Mouse (Mus musculus): Measurements from ENCODE around the gene Erc2.

Gene Erc2

DNA sequence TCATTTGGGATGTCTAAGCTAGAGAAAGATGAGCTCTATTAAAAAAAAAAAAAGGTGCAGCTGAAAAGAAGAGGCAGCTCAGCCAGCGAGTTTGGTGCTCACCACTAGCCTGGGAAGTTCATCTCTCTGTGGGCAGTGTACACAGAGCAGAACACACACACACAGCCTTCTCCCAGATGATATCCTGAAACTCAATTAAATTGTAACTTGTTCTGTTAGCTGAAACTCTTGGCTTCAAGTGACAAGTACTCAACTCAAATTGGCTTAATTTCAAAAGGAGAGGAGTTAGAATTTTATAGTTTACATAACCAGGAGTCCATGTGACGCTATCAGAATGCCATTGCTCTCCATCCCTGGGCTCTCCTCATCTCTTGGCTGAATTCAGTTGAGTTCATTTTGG lies 804.4 kb downstream of the Erc2 start:
- in situ Hi-C loops (cut with MseI, MboI), result no loop called here

DNA sequence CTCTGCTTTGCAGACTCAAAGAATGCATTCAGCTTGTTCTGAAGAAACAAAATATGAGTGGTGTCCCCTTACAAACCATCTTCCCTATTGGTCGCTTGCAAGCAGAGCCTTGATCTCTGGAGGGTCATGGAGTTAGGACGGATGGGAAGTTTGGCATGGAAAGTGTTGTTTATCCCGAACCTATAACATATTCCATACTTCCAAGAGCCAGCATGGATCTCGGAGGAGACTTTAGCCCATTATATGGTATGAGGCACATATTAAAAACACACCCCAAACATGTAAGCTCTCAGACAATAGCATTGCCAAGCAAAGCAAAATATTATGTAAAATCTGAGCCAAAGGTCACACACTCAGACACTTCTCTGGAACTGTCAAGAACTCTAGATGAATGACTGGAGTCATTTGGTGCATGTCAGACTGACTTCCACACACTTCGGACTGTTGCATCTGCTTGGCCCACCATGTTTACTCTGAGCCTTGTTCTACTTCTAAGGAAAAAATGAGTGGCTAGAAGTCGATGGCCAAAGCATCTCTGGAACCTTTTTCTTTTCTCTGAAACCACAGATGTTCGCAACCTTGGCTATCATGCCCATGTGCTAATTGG lies 809.6 kb downstream of the Erc2 start:
- in situ Hi-C loops (cut with MseI, MboI), result no loop called here

DNA sequence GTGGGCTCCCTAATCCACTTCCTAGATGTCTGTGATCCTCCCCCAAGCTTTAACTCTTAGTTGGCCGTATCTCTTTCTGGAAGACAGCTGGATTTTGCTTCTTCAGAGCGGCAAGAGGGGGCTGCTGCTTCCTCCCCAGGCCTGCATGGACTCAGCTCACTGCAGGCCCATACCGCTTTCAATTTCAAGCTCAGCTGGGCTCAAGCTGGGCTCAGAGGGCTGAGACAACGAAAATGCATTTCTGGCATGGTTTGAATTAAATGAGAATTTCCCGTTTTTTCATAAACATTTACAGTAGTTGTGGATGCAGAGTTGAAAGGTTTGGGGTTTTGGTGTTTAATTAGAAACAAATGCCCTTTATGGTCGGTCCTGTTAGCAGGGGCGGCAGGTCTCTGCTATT lies 812.8 kb downstream of the Erc2 start:
- in situ Hi-C loops (cut with MseI, MboI), result no loop called here

DNA sequence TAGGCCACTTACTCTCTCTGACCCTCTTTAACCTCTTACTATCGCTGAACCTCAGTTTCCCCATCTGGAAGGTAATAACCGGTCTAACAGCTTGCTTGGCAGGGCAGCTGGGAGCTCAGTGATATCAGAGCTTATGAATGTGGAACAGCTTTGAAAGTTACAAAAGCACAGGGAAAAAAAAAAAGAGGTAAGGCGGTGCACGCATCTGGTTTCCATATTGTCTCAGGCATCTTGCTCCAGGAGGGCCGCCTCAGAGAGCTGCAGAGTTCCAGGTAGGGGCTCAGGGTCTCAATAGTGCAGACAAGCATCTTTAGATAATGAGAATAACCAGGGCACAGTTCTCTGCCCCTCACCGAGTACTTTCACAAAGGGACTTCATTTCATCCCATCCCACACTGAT lies 816.9 kb downstream of the Erc2 start:
- in situ Hi-C loops (cut with MseI, MboI), result no loop called here

DNA sequence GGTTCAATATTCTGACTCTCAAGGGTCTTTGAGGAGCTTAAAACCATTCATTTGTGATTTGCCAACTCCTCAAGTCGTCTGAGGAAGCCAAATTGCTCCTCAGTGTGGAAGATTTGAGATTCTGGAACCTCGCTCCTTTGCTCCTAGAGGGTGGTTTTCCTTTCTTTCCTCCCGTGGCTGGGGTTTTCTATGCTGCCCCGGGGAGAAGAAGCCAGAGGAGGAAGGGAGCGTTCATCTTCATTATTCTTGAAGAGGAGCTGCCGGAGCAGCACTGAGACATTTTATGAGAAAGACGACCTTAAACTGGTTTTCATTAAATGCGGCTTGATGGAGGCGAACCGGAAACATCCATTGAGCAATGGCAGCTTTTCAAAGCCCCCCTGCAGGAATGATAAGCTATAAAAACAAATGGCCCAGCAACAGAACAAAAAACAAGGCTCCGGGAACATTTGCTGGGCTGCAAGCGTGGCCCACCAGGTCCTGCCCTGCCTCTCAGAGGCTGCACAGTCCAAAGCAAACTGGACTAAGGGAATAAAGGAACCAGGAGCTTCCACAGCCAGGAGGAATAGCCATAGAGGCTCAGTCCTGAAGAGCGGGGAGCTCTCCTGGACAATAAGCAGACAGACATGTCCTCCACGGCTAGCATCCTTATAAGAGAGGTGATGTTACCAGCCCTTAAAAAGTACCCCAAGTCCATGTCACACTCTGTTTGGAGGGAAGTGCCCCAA lies 819.2 kb downstream of the Erc2 start:
- in situ Hi-C loops (cut with MseI, MboI), result no loop called here

DNA sequence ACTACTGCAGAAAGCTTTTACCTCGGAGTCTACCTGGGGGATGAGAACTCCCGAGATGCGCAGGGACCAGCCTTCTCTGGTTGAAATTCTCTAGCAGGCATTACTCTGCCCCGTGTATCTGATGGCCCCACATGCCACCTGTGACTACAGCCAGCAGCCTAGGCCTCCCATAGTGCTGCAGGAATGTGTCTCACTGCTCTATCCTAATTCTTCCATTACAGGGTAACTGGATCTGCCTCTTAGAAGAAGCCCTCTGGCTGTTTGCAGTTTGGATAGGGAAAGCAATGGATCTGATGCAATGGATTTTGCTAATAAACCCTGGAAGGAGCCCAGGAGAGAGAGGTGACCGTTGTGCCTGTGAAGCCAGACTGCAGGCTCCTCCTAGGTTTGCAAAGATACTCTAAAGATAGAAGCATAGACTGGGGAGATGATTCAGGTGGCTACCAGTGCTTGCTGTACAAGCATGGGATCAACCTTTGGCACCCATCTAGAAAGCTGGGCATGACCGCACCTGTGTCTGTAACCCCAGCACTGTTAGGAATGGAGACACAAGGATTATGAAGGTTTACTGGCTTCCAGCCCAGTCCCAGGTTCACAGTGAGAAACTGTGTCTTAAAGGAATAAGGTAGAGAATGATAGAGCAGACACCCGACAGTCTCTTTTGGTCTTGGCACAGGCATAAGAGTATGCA lies 821.2 kb downstream of the Erc2 start:
- in situ Hi-C loops (cut with MseI, MboI), result no loop called here

DNA sequence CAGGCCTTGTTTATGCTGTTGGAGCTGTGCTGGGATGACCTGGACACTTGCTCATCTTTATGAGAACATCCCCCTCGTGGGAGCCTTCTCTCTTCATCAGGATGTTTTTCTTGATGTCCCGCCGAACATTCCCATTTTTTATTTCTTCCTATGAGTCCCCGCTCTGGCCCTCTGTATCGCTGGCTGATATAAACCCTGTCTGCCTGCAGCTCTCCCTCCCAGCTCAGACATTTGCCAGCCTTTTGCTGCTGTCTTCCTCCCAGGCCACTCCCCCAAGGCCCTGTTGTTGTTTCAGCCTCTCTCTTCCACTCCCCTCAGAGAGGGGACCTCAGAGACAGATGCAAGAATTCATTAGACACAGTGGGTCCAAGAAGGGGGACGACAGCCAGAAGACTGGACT lies 823.5 kb downstream of the Erc2 start:
- in situ Hi-C loops (cut with MseI, MboI), result no loop called here

DNA sequence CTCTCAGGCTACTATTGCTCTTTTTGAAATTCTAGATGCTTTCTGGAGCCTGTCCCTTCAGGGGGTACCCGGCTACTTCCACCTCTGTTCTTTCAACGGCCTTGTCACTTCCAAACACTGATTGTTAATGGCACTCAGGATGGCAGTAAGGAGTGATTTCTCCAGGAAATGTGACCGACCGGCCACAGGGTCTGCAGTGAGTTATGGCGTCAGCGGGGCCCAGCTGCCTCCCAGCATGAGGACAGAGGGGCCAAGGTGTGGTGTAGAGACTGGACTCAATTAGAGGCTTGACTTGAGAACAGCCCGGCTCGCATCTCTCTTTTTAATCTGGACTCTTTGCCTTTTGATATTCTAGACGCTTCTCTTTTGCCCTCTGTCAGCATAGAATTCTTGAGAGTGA lies 829.5 kb downstream of the Erc2 start:
- in situ Hi-C loops (cut with MseI, MboI), result no loop called here

DNA sequence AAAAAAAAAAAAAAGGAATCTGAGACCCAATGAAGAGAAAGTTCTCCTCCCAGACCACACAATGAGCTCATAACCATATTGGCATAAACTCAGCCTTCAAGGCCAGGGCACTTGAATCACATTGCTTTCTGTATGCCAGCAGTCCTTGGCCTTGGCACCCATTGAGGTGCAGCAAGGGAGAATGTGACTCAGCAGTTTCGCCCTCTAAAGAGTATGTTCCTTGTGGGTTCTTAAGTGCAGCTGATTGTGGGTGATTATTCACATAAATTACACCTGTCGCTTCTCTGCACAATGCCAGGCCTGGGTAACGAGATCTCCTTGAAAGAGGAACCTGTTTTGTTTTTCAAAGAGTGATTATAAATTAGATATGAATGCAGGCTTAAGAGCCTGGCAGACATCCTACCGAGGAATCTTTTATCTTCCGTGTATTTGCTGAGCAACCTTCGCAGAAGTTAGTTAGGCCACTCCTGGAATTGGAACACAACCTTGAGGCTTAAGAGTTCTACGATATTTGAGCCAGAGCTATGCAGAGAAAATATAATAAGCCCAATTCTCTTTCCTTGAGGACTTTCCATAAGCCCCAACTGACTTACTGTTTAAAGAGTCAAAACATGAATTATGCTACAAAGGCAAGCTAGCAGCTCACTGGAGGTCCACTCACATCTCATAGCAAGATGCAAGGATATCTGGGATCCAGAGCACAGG lies 834.3 kb downstream of the Erc2 start:
- in situ Hi-C loops (cut with MseI, MboI), result no loop called here

DNA sequence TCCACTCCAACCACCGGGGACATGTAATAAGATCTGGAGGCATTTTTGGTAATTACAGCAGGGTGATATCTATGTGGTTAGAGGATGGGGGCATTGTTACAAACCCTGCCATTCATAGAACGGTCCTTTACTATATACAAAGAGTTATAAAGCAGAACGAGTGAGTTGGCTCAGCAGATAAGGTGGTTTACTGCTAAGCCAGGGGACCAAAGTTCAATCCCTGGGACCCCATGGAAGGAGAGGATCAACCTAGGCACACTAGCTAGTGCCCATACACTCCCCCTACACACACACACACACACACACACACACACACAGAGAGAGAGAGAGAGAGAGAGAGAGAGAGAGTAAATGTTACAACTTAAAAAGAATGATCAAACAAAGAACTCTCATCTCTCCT lies 835.2 kb downstream of the Erc2 start:
- in situ Hi-C loops (cut with MseI, MboI), result no loop called here

DNA sequence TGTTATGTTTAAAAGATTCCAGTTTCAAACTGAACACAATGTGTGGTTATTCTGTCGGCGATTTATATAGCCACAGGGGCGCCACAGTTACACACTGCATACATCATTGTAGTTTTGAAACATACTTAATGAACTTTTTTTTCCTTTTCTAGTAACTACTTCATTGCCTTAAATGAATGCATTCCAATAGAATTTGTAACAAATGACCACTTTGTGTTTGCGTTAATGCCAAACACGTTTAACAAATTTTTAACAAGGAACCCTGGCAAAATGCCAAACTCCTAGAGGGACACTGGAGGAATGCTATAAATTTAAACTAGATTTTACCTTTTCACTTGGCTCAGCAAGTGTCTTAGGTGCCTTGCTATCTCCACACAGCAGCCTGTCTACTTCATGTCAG lies 845.7 kb downstream of the Erc2 start:
- in situ Hi-C loops (cut with MseI, MboI), result no loop called here

DNA sequence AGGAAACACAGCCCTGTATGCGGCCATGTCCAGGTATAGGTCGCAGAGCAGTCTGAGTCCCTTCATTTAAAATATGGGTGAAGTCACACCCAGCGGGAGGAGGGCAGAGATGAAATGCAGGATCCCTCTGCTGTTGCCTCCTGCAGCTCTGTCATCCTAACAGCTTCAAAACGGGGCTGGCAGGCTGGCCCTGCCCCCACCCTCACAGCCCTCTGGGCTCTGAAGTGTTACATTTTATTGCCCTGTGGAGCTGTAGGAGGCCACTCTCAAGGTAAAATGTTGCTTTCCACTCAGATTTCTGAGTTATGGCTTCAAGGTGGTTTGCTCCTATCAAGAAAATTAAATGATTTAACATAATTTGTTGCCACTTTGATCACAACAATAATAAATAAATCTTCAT lies 847.5 kb downstream of the Erc2 start:
- in situ Hi-C loops (cut with MseI, MboI), result no loop called here

DNA sequence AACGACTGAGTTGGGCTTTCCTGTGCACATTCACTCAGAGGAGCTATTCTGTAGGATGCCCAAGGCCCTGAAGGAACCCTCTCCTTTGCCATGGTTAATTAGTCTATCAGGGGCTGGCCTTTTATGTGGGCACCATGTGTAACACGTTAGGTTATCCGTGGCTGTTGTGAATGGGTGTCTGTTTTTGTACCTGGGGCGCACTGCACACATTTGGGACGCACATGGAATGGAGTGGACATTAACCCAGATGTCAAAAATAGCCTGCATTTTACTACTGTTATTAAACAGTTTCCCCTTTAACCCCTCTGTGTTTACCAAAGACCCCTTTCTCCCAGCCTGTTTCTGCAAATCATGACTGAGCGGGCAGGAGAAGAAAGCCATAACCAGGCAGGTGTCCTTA lies 848.0 kb downstream of the Erc2 start:
- in situ Hi-C loops (cut with MseI, MboI), result no loop called here

DNA sequence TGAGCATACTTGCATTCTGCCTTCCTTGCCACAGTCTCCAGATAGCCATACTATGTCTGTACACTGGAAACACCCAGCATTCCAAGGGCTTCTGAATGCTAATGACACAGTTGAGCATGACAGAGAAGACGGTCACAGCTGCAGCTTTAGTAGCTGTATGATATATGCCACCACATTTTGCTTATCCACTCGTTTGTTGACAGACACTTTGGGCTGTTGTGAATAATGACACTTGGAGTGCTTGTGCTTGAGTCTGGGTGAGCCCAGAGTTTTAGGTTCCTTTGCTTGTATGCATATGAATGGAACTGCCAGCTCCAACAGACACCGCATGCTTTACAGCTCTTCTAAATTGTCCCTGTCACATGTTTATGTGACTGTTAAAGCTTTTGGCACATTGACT lies 852.8 kb downstream of the Erc2 start:
- in situ Hi-C loops (cut with MseI, MboI), result no loop called here

DNA sequence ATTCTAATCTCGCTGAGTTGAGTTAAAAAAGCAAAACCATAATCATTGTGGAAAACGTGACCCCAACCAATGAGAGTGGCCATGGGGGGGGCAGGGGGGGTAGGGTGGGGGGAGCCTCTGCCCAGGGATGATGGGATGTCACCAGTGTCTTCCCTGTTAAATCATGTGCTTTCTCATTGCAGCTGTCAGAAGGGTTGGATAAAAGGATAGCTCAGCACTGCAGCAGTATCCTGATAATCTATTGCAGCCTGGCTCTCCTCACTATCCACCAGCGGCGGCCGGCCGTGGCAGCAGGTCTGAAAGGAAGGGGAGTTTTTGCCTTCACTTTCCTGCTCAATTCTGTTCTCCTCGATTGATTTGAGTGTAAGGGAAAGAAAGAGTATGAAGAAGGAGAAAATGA lies 853.2 kb downstream of the Erc2 start:
- in situ Hi-C loops (cut with MseI, MboI), result no loop called here

DNA sequence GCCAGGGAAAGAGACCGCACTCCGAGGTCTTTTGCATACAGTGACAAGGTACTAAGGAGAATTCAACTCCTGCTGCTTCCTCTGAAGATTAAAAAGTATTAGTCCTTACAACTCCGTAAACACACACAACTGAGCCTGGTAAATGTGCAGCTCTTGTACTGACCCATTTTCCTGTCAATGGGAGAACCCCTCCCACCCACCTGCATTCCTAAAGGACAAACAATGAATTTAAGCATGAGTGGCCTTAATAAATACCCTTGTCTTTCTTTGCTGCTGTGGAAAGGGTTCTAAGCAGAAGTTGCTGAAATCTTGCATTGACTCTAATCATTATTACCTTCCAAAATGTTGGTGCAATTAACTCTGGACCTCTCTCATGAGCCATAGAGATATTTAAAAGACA lies 854.5 kb downstream of the Erc2 start:
- in situ Hi-C loops (cut with MseI, MboI), result no loop called here

DNA sequence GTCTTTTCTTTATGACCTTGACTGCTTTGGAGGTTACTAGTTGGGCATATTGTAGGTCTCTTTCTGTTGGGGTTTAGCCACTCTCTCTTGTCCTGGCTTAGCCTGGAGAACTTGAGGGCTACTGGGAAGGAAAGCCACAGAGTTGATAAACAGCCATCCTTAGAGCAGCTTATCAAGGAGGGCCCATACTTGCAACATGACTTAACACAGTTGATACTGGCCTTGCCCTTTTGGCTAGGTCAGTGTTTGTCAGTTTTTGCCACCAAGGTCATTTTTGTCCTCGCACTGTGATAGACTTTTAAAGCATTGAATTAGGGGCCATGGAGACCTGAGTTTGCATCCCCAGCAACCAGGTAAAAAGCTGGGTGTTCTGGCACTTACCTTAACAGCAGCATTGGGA lies 858.6 kb downstream of the Erc2 start:
- in situ Hi-C loops (cut with MseI, MboI), result no loop called here

DNA sequence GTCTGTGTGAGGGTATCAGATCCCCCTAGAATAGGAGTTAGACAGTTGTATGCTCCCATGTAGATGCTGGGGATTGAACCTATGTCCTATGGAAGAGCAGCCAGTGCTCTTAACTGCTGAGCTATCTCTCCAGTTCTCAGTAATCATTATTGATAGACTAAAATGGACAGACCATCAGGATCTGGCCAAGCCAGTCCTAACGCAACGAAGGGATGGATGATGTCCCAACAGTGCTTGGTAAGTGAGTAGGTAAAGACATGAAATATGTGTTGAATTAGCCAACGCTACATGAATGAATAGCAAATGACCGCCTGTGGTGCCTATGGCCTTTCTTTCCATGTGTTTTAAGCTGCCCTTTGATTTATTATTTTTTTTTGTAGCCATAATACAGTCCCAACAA lies 871.6 kb downstream of the Erc2 start:
- in situ Hi-C loops (cut with MseI, MboI), result no loop called here

DNA sequence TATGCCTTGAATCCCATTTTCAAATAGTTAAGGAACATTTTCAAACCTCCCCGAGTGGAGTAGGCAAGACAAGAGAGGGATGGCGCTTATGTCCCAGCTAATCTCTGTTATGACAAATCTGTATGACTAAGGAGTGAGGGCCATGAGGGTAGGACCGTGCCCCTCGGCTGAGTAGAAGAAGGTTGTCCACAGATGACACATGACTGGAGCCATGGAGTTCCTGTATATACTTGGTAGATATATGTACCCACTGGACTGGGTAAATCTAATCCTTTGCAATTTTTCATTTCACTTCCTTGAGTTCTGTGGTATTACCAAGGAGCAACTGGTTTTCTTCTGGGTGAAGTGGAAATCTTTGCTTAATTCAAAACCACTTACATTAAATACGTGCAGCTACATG lies 872.0 kb downstream of the Erc2 start:
- in situ Hi-C loops (cut with MseI, MboI), result no loop called here

DNA sequence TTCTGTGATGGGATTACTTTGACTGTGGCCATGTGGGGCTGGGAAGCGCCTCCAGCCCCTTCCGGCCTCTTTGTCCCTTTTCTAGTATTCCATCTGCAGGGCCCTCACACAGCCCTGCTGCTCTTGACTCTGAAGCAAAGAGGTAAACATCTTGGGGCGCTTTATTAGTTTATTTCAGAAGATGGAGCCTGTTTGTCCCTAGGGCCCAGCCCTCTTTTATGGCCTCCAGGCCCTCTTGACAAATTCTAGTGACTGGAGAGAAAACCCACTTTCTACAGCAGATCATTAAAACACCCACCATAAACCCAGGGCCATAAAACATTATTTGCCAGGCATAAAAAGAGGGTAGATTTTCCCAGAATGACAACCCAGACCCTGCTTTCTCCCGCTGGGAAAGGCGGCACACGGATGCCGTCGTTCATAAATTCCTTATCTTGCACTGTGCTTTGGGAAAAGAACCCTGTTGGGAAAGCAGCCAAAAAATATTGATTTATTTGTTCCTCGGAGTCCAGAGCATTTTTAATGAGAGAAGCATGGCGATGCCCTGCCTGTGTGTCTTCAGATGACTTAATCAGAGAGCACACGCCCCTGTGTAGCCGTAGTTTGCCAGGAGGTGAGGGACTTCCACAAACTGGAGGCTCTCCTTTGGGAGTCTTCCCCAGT lies 879.1 kb downstream of the Erc2 start:
- in situ Hi-C loops (cut with MseI, MboI), result loop anchor here (10.0 to 25.0 kb wide), 3 partner anchors 414 to 697 kb away; no protein-coding TSS in a partner anchor

DNA sequence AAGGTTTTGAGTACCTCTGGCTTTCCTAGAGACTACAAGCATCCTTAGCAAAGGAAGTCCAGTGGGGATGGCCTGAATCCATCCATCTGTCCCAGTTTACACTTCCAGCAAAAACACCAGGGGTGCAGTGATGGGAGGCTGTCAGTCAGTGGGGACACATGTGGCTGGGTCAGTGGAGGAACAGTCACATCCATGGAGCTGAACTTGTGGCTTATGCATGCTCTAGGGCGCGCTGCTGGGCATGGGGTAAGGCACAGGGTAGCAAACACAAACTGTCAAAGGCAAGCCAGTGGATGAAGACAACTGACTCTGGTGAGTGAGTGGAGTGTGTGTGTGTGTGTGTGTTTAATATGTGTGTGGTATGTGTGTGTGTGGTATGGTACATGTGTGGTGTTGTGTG lies 881.0 kb downstream of the Erc2 start:
- in situ Hi-C loops (cut with MseI, MboI), result loop anchor here (10.0 to 25.0 kb wide), 3 partner anchors 416 to 698 kb away; no protein-coding TSS in a partner anchor

Measured in mouse trophoblast stem cell (cell line).